Mouse (Mus musculus): Measurements from ENCODE around the gene Vav2. TPM values are rescaled to one million over a fixed set of nuclear protein-coding genes. Genes with fewer than 3 reads are reported as not detected.
A peak's percentile ranks its signal among the peaks of the same experiment; 100 is the strongest.

Gene Vav2
- total RNA-seq, 1 experiment from 2014 or later = 11.6 TPM

DNA sequence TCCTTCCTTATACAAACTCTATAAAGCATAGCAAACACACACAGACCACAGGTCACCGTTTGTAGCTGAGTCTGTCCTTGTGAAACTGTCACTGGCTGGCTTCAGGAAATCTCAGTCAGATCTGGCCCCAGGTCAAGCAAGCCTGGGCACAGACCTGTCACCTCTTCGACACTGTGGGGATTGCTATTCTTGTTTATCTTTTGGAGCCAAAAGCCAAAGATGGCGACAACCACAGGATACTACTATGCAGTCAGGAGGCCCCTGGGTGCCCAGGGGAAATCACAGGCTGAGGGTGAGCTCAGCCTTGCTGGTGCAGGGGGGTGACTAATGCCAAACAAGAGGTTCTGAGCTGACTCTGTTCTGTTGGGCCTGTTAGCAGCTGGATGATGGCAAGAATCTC is 10.4 kb downstream of the Vav2 start:
- no peak for ATAC-seq (replicated peaks in 1 of 2; ENCODE audit: insufficient read depth in 1 of 2, low FRiP score in 2 of 2, low TSS enrichment in 1 of 2, low read depth in 1 of 2, poor library complexity in 2 of 2, severe bottlenecking in 2 of 2)

DNA sequence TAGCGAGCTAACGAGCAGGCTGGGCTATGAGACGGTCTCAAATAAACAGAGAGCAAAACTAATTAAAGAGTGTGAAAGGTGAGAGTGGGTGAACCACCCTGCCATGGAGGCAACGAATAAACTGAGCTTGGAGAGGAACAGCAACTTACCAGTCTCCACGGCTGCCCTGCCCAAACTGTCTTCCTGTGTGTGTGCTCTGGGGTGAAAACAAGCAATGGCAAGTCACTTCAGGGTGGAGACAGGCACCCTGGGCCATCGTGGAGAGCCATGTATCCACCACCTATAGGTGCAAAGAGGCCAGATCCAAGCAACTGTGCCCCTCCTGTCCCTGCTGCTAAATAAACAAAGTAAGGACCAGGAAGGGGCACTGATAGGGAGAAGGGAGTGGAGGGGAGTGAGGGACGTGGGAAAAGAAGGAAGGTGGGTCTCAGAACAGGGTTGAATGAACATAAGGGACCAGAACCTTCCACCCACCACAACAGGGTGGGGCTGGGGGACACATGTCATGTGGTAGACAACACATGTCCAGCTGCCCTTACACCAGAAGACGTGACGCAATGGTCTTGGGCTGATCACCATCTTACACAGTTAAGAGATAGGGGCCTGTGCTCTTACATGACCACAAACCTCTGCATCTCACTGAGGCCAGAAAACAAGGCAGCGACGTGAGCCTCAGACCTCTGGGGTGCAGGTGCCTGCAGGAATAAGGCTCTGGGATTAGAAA is 11.6 kb downstream of the Vav2 start:
- ATAC-seq (replicated peaks in 1 of 2; ENCODE audit: insufficient read depth in 1 of 2, low FRiP score in 2 of 2, low TSS enrichment in 1 of 2, low read depth in 1 of 2, poor library complexity in 2 of 2, severe bottlenecking in 2 of 2) = no peak

DNA sequence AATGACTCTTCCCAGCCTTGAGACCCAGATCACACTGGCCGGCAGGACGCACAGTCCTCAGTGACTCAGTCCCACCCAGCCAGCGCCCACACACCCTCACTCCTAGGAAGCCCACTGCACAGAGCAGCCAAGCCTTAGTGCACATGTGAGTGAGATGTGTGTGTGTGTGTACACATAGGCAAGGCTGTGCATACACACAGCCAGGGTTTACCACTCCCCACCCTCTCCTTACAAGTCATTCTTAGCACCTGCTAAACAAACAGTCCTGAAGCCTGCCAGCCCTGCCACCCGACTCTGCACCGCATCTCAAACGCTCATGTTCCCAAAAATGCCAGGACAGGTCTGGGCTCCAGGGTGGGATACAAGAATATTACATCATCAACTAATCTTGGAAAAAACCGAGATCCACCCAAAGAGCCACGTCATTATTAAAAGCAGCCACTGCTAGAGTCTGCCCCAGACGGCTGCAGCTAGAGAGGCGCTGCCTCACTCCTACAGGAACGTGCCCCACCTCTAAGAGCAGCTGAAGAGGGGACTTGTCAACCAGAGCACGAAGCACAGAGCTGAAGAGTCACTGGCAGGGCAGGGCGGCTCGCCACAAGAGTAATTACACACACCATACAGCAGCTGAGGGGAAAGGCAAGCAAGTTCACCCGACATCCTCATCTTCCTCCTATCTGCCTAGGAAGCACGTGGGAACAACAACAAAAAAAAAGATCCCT is 12.7 kb downstream of the Vav2 start:
- no peak for ATAC-seq (replicated peaks in 1 of 2; ENCODE audit: insufficient read depth in 1 of 2, low FRiP score in 2 of 2, low TSS enrichment in 1 of 2, low read depth in 1 of 2, poor library complexity in 2 of 2, severe bottlenecking in 2 of 2)

DNA sequence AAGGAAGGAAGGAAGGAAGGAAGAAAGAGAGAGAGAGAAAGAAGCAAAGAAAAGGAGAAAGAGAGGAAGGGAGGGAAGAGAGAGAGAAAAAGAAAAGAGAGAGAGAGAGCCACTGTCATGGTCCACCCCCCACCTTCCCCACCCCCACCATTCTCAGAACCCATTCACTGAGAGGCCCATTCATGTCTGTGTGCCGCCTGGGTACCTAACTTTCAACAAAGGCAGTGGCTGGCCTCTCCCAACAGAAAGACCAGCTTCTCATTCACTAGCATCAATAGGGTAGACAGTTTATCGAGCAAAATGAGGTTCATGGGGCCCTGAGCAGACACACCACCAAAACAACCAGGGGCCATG is 13.3 kb downstream of the Vav2 start:
- ATAC-seq (replicated peaks in 1 of 2; ENCODE audit: insufficient read depth in 1 of 2, low FRiP score in 2 of 2, low TSS enrichment in 1 of 2, low read depth in 1 of 2, poor library complexity in 2 of 2, severe bottlenecking in 2 of 2) = no peak

DNA sequence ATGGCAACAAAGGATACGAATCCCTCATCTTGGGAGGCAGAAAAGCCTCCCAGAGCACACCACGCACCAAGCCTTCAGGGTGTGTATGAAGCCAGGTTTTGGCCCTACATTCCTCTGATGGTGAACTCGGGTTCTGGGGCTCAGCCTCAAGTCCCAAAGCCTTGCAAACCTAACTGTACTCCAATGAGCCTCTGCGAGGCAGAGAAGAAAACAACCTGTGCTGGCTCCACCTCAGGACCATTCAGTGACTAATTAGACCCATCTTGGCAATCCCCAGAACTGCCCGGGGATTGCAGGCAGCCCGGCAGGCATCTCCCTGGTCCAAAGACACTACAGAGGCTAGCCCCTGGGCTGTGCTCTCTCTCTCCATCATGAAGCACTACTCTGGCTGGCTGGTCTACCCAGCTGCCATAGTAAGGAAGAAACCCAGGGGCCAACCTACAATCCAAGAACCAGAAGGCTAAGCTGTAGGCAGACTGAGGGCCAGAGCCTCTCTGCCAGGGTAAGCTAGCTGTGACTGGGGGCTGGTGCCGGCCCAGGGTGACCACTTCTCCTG is 14.5 kb downstream of the Vav2 start:
- ATAC-seq (replicated peaks in 1 of 2; ENCODE audit: insufficient read depth in 1 of 2, low FRiP score in 2 of 2, low TSS enrichment in 1 of 2, low read depth in 1 of 2, poor library complexity in 2 of 2, severe bottlenecking in 2 of 2) = no peak

DNA sequence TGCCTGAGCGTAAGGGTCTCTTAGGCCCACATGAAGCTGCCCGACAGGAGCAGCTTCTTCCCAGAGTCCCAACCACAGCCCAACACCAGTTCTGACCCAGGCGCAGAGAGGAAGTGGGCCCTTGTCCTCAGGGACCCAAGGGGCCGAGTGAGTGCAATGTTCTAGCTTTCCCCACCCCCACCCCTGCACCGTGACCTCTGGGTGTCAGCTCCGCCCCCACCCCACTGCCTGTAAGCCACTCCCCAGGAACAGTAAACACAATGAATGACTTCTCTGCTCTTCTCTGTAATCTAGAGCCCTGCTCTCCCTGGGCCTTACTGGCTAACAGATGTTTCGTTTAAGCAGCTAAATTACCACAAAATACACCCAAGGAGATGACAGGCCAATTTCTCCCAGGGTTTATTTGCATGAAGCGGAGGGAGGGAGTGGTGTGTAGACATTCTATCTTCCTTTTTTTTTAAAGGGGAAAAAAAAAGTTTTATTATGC is 15.1 kb downstream of the Vav2 start:
- peak; percentile 33 to 46; a peak in 3 of 4 replicates for ATAC-seq (replicated peaks in 1 of 2; ENCODE audit: insufficient read depth in 1 of 2, low FRiP score in 2 of 2, low TSS enrichment in 1 of 2, low read depth in 1 of 2, poor library complexity in 2 of 2, severe bottlenecking in 2 of 2)

DNA sequence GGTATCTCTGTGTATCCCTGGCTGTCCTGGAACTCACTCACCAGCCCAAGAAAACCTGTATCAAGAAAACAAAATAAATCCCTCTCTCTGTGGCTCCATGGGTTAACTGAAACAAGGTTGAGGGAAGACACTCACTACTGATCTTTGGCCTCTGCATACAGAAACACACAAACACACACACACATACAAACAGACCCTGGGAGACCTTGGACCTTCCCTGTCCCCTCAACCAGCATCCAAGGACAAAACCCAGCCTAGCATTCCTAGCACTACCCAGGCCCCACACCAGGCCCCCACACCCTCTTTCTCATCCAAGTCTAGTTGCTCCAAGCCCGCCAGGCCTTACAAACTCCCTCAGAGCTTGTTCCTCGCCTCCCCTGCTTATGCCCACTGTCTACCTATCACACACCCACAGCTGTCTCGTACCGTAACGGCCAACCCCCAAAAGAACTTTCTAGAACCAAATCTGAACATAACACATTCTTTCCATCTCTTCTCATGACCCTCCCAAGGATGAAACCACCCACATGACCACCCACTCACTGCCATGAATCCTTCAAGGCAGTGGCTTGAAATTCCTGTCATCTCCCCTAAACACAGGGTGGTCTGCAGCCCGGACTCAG is 16.2 kb downstream of the Vav2 start:
- no peak for ATAC-seq (replicated peaks in 1 of 2; ENCODE audit: insufficient read depth in 1 of 2, low FRiP score in 2 of 2, low TSS enrichment in 1 of 2, low read depth in 1 of 2, poor library complexity in 2 of 2, severe bottlenecking in 2 of 2)

DNA sequence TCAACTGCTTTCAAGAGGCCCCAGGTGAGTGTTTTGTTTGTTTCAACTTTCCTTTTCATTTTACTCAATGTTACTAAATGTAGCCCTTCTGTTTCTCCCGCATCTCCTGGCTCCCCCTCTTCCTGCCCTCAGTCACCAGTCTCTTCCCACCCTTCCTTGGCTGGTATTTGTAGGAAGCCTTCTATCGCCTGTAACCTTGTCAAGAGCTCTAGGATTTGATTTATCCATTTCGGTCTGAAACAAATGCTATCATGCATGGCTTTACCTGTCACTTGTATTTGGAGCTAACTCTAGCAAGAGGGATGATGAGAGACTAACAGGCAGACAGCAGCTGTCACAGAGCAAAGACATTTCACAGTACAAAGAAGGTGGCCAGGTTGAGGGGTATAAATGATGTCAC is 18.6 kb downstream of the Vav2 start:
- ATAC-seq (replicated peaks in 1 of 2; ENCODE audit: insufficient read depth in 1 of 2, low FRiP score in 2 of 2, low TSS enrichment in 1 of 2, low read depth in 1 of 2, poor library complexity in 2 of 2, severe bottlenecking in 2 of 2) = no peak

DNA sequence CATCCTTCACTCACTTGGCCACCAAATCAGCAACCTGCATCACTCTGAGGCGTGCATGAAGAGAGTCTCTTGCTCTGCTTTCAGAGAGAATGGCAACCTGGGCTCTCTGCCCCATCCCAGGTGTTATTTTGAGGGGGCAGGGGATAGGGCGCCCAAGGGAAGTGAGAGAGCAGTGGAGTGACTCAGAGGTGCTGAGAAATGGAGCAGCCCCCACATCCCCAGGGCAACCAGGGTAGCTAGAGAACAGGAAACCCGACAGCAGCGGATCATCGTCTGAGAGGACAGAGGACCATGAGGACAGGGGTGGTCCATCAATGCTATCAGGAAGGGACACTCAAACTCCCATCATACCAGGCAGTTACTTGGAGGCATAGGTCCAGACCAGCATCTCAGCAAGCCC is 19.9 kb downstream of the Vav2 start:
- ATAC-seq (replicated peaks in 1 of 2; ENCODE audit: insufficient read depth in 1 of 2, low FRiP score in 2 of 2, low TSS enrichment in 1 of 2, low read depth in 1 of 2, poor library complexity in 2 of 2, severe bottlenecking in 2 of 2) = no peak

DNA sequence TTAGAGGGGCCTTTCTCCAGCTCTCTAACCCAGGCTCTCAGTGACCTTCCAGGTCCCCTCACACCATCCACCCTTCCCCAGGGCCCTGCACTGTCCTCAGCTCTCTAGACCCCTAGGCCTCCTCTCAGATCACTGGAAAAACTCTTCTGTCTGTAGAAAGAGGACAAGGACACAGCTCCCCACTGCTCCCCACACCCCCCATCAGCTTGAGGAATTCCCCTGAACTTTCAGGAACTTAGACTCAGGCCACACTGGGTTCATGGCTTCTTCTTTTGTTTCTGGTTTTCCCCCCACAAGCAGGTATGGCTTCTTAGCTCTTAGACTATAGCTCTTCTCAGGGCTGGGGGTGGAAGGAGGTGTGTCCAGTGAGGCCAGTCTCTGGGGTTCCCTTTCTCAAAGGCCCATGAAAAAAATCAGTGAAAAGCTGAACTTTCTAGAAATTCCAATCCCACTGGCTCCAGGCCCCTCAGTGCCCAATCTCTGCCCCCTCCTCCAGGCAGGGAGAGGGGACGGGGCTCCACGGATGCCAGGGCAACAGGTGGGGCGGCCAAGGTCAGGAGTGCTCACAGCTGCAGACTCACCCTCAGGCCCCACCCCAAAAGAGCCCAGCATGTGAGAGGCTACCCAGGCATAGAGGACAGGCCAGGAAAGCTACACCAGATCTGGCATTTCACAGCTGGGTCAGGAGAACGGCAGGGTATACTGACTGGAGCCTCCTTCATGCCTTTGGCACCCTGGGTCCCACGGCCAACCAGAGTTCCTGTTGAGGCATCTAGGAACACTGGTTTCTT is 21.5 kb downstream of the Vav2 start:
- 0 out of 4 replicates have a peak, but pooled peaks have one; percentile 12 to 27 for ATAC-seq (replicated peaks in 1 of 2; ENCODE audit: insufficient read depth in 1 of 2, low FRiP score in 2 of 2, low TSS enrichment in 1 of 2, low read depth in 1 of 2, poor library complexity in 2 of 2, severe bottlenecking in 2 of 2)

DNA sequence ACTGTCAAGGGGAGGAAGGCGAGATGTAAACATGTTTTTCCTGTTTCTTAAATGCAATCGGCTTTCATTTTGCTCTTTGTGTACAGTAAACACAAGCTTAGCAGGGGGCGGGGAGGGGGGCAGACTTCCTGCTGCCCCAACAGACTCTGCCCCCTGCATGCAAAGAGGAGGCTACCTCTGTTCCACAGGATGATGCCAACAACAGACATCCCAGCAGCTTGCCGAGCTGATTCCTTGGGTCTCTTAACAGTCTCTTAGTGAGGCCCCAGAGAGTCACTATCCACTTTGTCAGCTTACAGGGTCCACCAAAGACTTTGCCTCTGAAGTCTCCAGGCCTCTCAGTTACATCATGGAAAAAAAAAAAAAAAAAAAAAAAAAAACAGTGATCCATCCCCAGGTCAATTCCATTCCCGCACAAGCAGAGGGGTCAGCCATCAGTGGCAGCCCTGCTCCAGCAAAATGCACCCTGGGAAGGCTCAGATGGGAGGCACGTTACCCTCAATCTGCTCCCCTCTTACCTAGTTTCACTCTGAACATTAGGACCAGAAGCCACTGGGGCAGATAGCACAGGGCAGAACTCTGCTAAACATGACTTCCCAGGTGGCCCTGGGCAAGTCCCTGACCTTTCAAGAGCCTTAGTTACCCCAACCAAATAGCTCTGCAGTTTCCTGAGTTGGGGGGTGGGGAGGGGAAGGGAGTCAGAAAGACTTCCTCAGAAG is 22.3 kb downstream of the Vav2 start:
- ATAC-seq (replicated peaks in 1 of 2; ENCODE audit: insufficient read depth in 1 of 2, low FRiP score in 2 of 2, low TSS enrichment in 1 of 2, low read depth in 1 of 2, poor library complexity in 2 of 2, severe bottlenecking in 2 of 2) = 0 out of 4 replicates have a peak, but pooled peaks of 1 of the 2 experiments have one; percentile 13

DNA sequence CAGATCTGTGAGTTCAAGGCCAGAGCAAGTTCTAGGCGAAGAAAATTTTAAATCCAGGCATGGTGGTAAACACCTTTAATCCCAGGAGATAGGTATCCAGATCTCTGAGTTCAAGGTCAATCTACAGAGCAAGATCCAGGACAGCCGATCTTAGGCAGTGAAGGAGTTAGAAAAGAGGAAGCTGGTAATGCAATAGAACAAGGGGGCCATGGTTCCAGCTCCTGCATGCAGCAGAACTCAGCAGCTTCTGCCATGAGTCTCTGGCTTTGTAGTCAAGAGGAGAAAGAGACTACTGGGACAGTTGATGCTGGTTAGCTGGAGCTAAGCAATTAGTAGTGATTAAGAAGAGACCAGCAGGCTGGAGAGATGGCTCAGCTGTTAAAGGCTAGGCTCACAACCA is 25.3 kb downstream of the Vav2 start:
- no peak for ATAC-seq (replicated peaks in 1 of 2; ENCODE audit: insufficient read depth in 1 of 2, low FRiP score in 2 of 2, low TSS enrichment in 1 of 2, low read depth in 1 of 2, poor library complexity in 2 of 2, severe bottlenecking in 2 of 2)

DNA sequence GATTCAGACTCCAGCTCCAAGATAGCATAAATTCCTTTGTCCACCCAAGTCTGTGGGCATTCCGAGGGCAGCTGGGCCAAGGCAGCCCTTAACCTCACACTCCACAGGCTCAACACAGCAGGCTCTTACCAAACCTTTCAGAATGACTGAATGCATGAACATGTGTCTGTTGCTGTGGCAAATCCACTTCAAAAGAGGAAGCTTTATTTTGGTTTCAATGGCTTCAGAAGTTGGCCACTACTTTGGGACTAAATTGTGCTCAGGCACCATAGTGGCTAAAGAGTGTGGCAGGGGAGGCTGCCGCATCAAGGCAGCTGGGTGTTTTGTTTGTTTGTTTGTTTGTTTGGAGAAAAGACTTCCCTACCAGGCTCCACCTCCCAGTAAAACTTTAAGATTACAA is 26.8 kb downstream of the Vav2 start:
- no peak; a peak in 1 of 4 replicates for ATAC-seq (replicated peaks in 1 of 2; ENCODE audit: insufficient read depth in 1 of 2, low FRiP score in 2 of 2, low TSS enrichment in 1 of 2, low read depth in 1 of 2, poor library complexity in 2 of 2, severe bottlenecking in 2 of 2)

DNA sequence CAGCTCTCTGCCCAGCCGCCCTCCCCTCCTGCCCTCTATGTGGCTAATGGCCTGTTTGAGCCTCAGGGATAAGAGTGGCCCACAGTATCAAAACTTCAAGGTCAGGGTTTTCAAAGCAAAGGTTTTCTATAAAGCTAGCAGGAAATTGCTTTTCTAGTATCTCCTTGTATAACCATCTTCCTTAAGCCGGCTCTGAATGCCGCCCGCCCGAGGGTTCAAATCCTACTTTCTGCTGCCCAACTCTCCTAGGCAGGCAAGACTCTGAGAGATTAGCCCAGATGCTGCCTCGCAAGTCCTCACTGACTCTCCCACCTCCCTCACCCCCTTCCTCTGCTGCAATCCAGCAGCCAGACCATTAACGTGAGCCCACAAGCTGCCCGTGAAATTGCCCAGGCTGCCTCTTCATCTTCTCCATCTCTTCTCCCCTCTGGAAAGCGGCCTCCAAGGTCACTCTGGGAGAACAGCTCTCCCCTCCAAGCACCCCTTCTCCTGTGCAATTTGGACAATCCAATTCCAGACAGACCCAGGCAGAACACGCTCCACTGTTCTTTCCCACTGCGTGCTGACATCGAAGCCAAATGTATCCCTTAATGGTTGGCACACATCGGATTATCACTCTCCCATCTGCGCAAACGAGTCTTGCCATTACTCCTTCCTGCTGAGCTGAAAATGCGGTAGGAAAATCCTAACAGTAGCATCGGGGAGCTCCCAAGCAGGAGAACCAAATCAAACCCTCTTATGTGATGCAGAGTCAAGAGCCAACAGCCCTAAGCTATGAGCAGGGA is 30.0 kb downstream of the Vav2 start:
- no peak for ATAC-seq (replicated peaks in 1 of 2; ENCODE audit: insufficient read depth in 1 of 2, low FRiP score in 2 of 2, low TSS enrichment in 1 of 2, low read depth in 1 of 2, poor library complexity in 2 of 2, severe bottlenecking in 2 of 2)

DNA sequence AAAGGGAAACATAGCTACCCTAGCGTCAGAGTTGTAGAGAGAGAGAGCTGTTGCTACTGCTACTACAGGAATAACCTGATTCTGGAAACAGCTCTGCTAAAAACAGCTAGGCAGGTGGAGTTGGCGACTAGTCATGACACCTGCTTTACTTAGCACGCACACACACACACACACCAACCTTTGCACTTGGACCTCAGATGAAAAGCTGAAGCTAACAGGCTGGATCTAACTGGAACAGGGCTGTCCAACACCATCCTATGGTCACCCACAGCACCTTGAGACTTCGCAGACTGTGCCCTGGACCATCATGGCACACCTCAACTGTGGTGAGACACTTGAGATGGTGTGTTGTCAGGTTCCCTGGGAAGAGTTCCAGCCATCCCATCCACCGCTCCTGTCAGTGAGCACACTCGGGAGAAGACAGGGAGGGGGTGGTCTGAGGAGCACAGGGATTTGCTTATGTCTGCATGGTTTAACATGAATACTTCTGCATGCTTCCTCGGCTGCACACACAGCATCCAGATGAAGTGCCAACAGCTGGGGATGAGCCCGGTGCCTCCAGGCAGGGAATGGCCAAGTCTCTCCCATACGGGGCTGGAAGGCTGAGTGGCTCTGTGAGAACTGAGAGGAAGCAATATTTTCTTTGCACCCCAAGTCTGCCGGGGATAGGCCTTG is 32.5 kb downstream of the Vav2 start:
- no peak for ATAC-seq (replicated peaks in 1 of 2; ENCODE audit: insufficient read depth in 1 of 2, low FRiP score in 2 of 2, low TSS enrichment in 1 of 2, low read depth in 1 of 2, poor library complexity in 2 of 2, severe bottlenecking in 2 of 2)

DNA sequence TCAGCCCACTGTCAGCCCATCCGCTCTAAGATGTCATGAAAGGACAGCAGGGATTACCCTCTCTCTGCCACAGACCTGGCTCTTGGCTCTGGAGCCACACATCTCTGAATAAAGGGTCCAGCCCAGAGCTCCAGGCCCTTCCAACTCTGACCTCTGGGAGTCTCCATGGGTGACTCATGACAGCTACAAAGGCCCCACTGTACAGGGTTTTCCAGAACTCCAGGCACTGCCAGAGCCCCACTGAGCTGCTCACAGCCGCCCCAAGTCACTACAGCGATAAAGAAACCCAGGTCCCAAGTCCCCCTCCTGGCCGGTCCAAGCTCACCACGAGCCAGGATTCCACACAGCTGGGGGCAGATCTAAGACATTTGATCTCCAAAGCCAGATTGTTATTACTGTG is 34.6 kb downstream of the Vav2 start:
- no peak for ATAC-seq (replicated peaks in 1 of 2; ENCODE audit: insufficient read depth in 1 of 2, low FRiP score in 2 of 2, low TSS enrichment in 1 of 2, low read depth in 1 of 2, poor library complexity in 2 of 2, severe bottlenecking in 2 of 2)

All from hematopoietic stem cell, adult 5-6 weeks (primary cell).